Mouse (Mus musculus): ENCODE results near the gene Lekr1. TPM values are rescaled to one million over a fixed set of nuclear protein-coding genes. Genes with fewer than 3 reads are reported as not detected.

Gene Lekr1
- polyA plus RNA-seq, 1 experiment, result 0.32 TPM

GRCm38 (mm10) chr3:65661731-65662130 is 4.3 kb upstream of the Lekr1 start:
- H3K4me1 ChIP-seq (ENCODE audit: control insufficient read depth, insufficient read depth, insufficient read length, low read length), result peaks cover 7% of the 10 kb centered on the region; the same call in 1 of the 2 replicates
- no peaks in the 10 kb centered on the region for H3K36me3 ChIP-seq (ENCODE audit: control insufficient read depth, insufficient read depth, low read length)
- H3K27ac ChIP-seq (ENCODE audit: insufficient read depth, low read depth, low read length), result no peak overlapping the region
- WGBS, result 67% methylated on average over 3 of the region's 3 CpGs
- H3K27me3 ChIP-seq (ENCODE audit: control insufficient read depth, insufficient read depth, low read length), result no peaks in the 10 kb centered on the region
- TF ChIP-seq CTCF (IDR thresholded peaks at IDR 0.05; ENCODE audit: extremely low read depth, insufficient read length, insufficient replicate concordance, low read depth, low read length), result no peak
- no peak for TF ChIP-seq POLR2A (IDR thresholded peaks at IDR 0.05; ENCODE audit: low read depth, low read length)
- H3K4me3 ChIP-seq (ENCODE audit: low read depth, low read length), result no peak overlapping the region

GRCm38 (mm10) chr3:65663176-65663575 is 2.9 kb upstream of the Lekr1 start:
- 57% methylated on average over 11 of the region's 11 CpGs for WGBS
- no peak overlapping the region for H3K4me3 ChIP-seq (ENCODE audit: low read depth, low read length)
- peak overlapping the region; percentile 53; the same call in 1 of the 2 replicates for H3K27ac ChIP-seq (ENCODE audit: insufficient read depth, low read depth, low read length)
- peaks cover 7% of the 10 kb centered on the region; the same call in 1 of the 2 replicates for H3K4me1 ChIP-seq (ENCODE audit: control insufficient read depth, insufficient read depth, insufficient read length, low read length)
- no peaks in the 10 kb centered on the region for H3K27me3 ChIP-seq (ENCODE audit: control insufficient read depth, insufficient read depth, low read length)
- TF ChIP-seq CTCF (IDR thresholded peaks at IDR 0.05; ENCODE audit: extremely low read depth, insufficient read length, insufficient replicate concordance, low read depth, low read length) (no peak), POLR2A (IDR thresholded peaks at IDR 0.05; ENCODE audit: low read depth, low read length) (no peak)
- no peaks in the 10 kb centered on the region for H3K36me3 ChIP-seq (ENCODE audit: control insufficient read depth, insufficient read depth, low read length)

GRCm38 (mm10) chr3:65670216-65670615 is 4.2 kb downstream of the Lekr1 start:
- 82% methylated on average over 6 of the region's 6 CpGs for WGBS

GRCm38 (mm10) chr3:65673725-65674124 is 7.7 kb downstream of the Lekr1 start:
- 58% methylated on average over 8 of the region's 8 CpGs for WGBS
- TF ChIP-seq POLR2A (IDR thresholded peaks at IDR 0.05; ENCODE audit: low read depth, low read length), result no peak
- TF ChIP-seq CTCF (IDR thresholded peaks at IDR 0.05; ENCODE audit: extremely low read depth, insufficient read length, insufficient replicate concordance, low read depth, low read length), result no peak
- no peaks in the 10 kb centered on the region for H3K36me3 ChIP-seq (ENCODE audit: control insufficient read depth, insufficient read depth, low read length)
- H3K27me3 ChIP-seq (ENCODE audit: control insufficient read depth, insufficient read depth, low read length), result no peaks in the 10 kb centered on the region
- no peaks in the 10 kb centered on the region for H3K4me1 ChIP-seq (ENCODE audit: control insufficient read depth, insufficient read depth, insufficient read length, low read length)
- H3K4me3 ChIP-seq (ENCODE audit: low read depth, low read length), result no peak overlapping the region
- H3K27ac ChIP-seq (ENCODE audit: insufficient read depth, low read depth, low read length), result peak overlapping the region; percentile 60

More at GRCm38 (mm10) chr3:65670216-65670615, 4.2 kb downstream of the Lekr1 start:
- Histone ChIP-seq H3K4me1 (ENCODE audit: control insufficient read depth, insufficient read depth, insufficient read length, low read length) (no peaks in the 10 kb centered on the region), H3K4me3 (ENCODE audit: low read depth, low read length) (no peak overlapping the region), H3K27me3 (ENCODE audit: control insufficient read depth, insufficient read depth, low read length) (no peaks in the 10 kb centered on the region), H3K36me3 (ENCODE audit: control insufficient read depth, insufficient read depth, low read length) (no peaks in the 10 kb centered on the region), H3K27ac (ENCODE audit: insufficient read depth, low read depth, low read length) (no peak overlapping the region)
- TF ChIP-seq POLR2A (IDR thresholded peaks at IDR 0.05; ENCODE audit: low read depth, low read length), result no peak
- no peak for TF ChIP-seq CTCF (IDR thresholded peaks at IDR 0.05; ENCODE audit: extremely low read depth, insufficient read length, insufficient replicate concordance, low read depth, low read length)

- no peak overlapping the region for H3K27ac ChIP-seq (ENCODE audit: insufficient read depth, low read depth, low read length)
- 0 out of 2 replicates have a peak, but pooled peaks cover 2% of the 10 kb centered on the region for H3K36me3 ChIP-seq (ENCODE audit: control insufficient read depth, insufficient read depth, low read length)
- H3K4me3 ChIP-seq (ENCODE audit: low read depth, low read length), result no peak overlapping the region
- WGBS, result 84% methylated on average over 1 of the region's 1 CpGs
- no peaks in the 10 kb centered on the region for H3K4me1 ChIP-seq (ENCODE audit: control insufficient read depth, insufficient read depth, insufficient read length, low read length)
- TF ChIP-seq POLR2A (IDR thresholded peaks at IDR 0.05; ENCODE audit: low read depth, low read length) (no peak), CTCF (IDR thresholded peaks at IDR 0.05; ENCODE audit: extremely low read depth, insufficient read length, insufficient replicate concordance, low read depth, low read length) (no peak)
- H3K27me3 ChIP-seq (ENCODE audit: control insufficient read depth, insufficient read depth, low read length), result no peaks in the 10 kb centered on the region
Measured at GRCm38 (mm10) chr3:65680612-65681011, 14.6 kb downstream of the Lekr1 start.

- no peaks in the 10 kb centered on the region for H3K27me3 ChIP-seq (ENCODE audit: control insufficient read depth, insufficient read depth, low read length)
- 32% methylated on average over 2 of the region's 2 CpGs for WGBS
- no peak for TF ChIP-seq CTCF (IDR thresholded peaks at IDR 0.05; ENCODE audit: extremely low read depth, insufficient read length, insufficient replicate concordance, low read depth, low read length)
- TF ChIP-seq POLR2A (IDR thresholded peaks at IDR 0.05; ENCODE audit: low read depth, low read length), result no peak
Measured at GRCm38 (mm10) chr3:65689705-65690104, 23.7 kb downstream of the Lekr1 start.

GRCm38 (mm10) chr3:65690850-65691249 is 24.8 kb downstream of the Lekr1 start:
- Histone ChIP-seq H3K36me3 (ENCODE audit: control insufficient read depth, insufficient read depth, low read length) (no peaks in the 10 kb centered on the region), H3K27me3 (ENCODE audit: control insufficient read depth, insufficient read depth, low read length) (no peaks in the 10 kb centered on the region), H3K27ac (ENCODE audit: insufficient read depth, low read depth, low read length) (no peak overlapping the region), H3K4me3 (ENCODE audit: low read depth, low read length) (no peak overlapping the region), H3K4me1 (ENCODE audit: control insufficient read depth, insufficient read depth, insufficient read length, low read length) (no peaks in the 10 kb centered on the region)
- 85% methylated on average over 2 of the region's 2 CpGs for WGBS
- TF ChIP-seq POLR2A (IDR thresholded peaks at IDR 0.05; ENCODE audit: low read depth, low read length) (no peak), CTCF (IDR thresholded peaks at IDR 0.05; ENCODE audit: extremely low read depth, insufficient read length, insufficient replicate concordance, low read depth, low read length) (no peak)

More at GRCm38 (mm10) chr3:65689705-65690104, 23.7 kb downstream of the Lekr1 start:
- H3K4me3 ChIP-seq (ENCODE audit: low read depth, low read length), result no peak overlapping the region
- H3K4me1 ChIP-seq (ENCODE audit: control insufficient read depth, insufficient read depth, insufficient read length, low read length), result no peaks in the 10 kb centered on the region
- H3K36me3 ChIP-seq (ENCODE audit: control insufficient read depth, insufficient read depth, low read length), result no peaks in the 10 kb centered on the region
- no peak overlapping the region for H3K27ac ChIP-seq (ENCODE audit: insufficient read depth, low read depth, low read length)

Measured in small intestine, adult 2 months (tissue).